Mouse (Mus musculus) T-helper 1 cell (primary cell): ENCODE data around the gene Mrpl58.

Experiments
- in situ Hi-C: fragments of 300-600 bp; cut with MboI, MseI; formaldehyde crosslinking; loops from one replicate; pipeline ENCODE4 v1.15.1; 2025; ENCODE audit warnings: high pct_unique_total_duplicates

Mrpl58 gene

GRCm38 (mm10) chr11:115403338-115404124 lies at the start of gene Mrpl58:
Gene Mrpl58, plus strand, starts transcription at chr11:115403752.
- in situ Hi-C loops: no loop called here

GRCm38 (mm10) chr11:115354183-115354582 lies 49.4 kb upstream of the Mrpl58 start:
- in situ Hi-C loops: no loop called here

- in situ Hi-C loops: loop anchor here (5.0 kb wide), 2 partner anchors 41 to 114 kb away; no protein-coding TSS in a partner anchor
These were observed 45.1 kb upstream of the Mrpl58 start for GRCm38 (mm10) chr11:115358468-115358867.

- in situ Hi-C loops: loop anchor here (5.0 kb wide), 2 partner anchors 42 to 113 kb away; no protein-coding TSS in a partner anchor
These were observed 44.3 kb upstream of the Mrpl58 start for GRCm38 (mm10) chr11:115359293-115359692.

- in situ Hi-C loops: loop anchor here (5.0 kb wide), 2 partner anchors 42 to 113 kb away; no protein-coding TSS in a partner anchor
These were observed 43.8 kb upstream of the Mrpl58 start for GRCm38 (mm10) chr11:115359726-115360125.

GRCm38 (mm10) chr11:115364136-115364535 lies 39.4 kb upstream of the Mrpl58 start:
- in situ Hi-C loops: no loop called here

GRCm38 (mm10) chr11:115366039-115366705 lies 37.4 kb upstream of the Mrpl58 start:
- in situ Hi-C loops: no loop called here

- in situ Hi-C loops: no loop called here
These were observed 36.7 kb upstream of the Mrpl58 start for GRCm38 (mm10) chr11:115366706-115367394.

- in situ Hi-C loops: no loop called here
These were observed 36.1 kb upstream of the Mrpl58 start, which contains the start of gene Hid1 for GRCm38 (mm10) chr11:115367395-115367944. Gene Hid1, minus strand, starts transcription at chr11:115367756.

GRCm38 (mm10) chr11:115370368-115370767 lies 33.2 kb upstream of the Mrpl58 start:
- in situ Hi-C loops: no loop called here

GRCm38 (mm10) chr11:115371354-115371753 lies 32.2 kb upstream of the Mrpl58 start:
- in situ Hi-C loops: no loop called here

GRCm38 (mm10) chr11:115372015-115372414 lies 31.5 kb upstream of the Mrpl58 start:
- in situ Hi-C loops: no loop called here

- in situ Hi-C loops: no loop called here
These were observed 30.8 kb upstream of the Mrpl58 start for GRCm38 (mm10) chr11:115372737-115373136.

GRCm38 (mm10) chr11:115373805-115374694 lies 29.5 kb upstream of the Mrpl58 start:
- in situ Hi-C loops: no loop called here

GRCm38 (mm10) chr11:115374695-115375425 lies 28.7 kb upstream of the Mrpl58 start:
- in situ Hi-C loops: no loop called here

- in situ Hi-C loops: no loop called here
These were observed 26.8 kb upstream of the Mrpl58 start for GRCm38 (mm10) chr11:115376722-115377121.

- in situ Hi-C loops: no loop called here
These were observed 26.3 kb upstream of the Mrpl58 start for GRCm38 (mm10) chr11:115377254-115377653.

GRCm38 (mm10) chr11:115377854-115378253 lies 25.7 kb upstream of the Mrpl58 start:
- in situ Hi-C loops: no loop called here

GRCm38 (mm10) chr11:115381276-115381675 lies 22.3 kb upstream of the Mrpl58 start:
- in situ Hi-C loops: no loop called here
